Mouse (Mus musculus) intestine, embryonic 15.5 days (tissue): ENCODE measurements at regions not wholly inside any gene's neighbourhood (a gene's known extent, or its start where the extent isn't known, plus 50 kb on each side); places are given as distances from the start of the nearest gene placed in this dataset.
A peak's percentile ranks its signal among the peaks of the same experiment; 100 is the strongest.

Experiments
- ATAC-seq: fragments of 200-750 bp; cut with Nextera tagmentation; 2 replicates; pipeline ENCODE4 v1.8.0; 2017; ENCODE audit warnings: moderate TSS enrichment, moderate library complexity
- H3K27ac ChIP-seq: fragments of 300-500 bp; sonication (generic); 2 replicates; pipeline ENCODE4 v1.5.1; 2015; ENCODE audit warnings: mild to moderate bottlenecking, inconsistent platforms
- H3K27me3 ChIP-seq: fragments of 300-500 bp; sonication (generic); replicated peaks from 2 replicates; pipeline ENCODE4 v1.6.1; 2015; ENCODE audit warnings: inconsistent platforms
- H3K36me3 ChIP-seq: fragments of 300-500 bp; sonication (generic); 2 replicates; pipeline ENCODE4 v1.6.1; 2015; ENCODE audit warnings: inconsistent platforms
- H3K4me1 ChIP-seq: fragments of 300-500 bp; sonication (generic); replicated peaks from 2 replicates; pipeline ENCODE4 v1.6.1; 2015; ENCODE audit warnings: inconsistent platforms
- H3K4me2 ChIP-seq: fragments of 300-500 bp; sonication (generic); replicated peaks from 2 replicates; pipeline ENCODE4 v1.6.1; 2015; ENCODE audit warnings: mild to moderate bottlenecking, inconsistent platforms
- H3K4me3 ChIP-seq: fragments of 300-500 bp; sonication (generic); replicated peaks from 2 replicates; pipeline ENCODE4 v1.5.1; 2015; ENCODE audit warnings: inconsistent platforms
- H3K9ac ChIP-seq: fragments of 300-500 bp; sonication (generic); 2 replicates; pipeline ENCODE4 v1.6.1; 2015; ENCODE audit warnings: inconsistent platforms
- H3K9me3 ChIP-seq: fragments of 300-500 bp; sonication (generic); 2 replicates; pipeline ENCODE4 v1.6.1; 2016; ENCODE audit warnings: inconsistent platforms
- WGBS: fragments of 180-500 bp; shearing (Covaris S2); methylation state at CpG from one replicate; pipeline ENCODE4 v1.1.7; 2015; 5-methylcytosine and 5-hydroxymethylcytosine counted together

DNA sequence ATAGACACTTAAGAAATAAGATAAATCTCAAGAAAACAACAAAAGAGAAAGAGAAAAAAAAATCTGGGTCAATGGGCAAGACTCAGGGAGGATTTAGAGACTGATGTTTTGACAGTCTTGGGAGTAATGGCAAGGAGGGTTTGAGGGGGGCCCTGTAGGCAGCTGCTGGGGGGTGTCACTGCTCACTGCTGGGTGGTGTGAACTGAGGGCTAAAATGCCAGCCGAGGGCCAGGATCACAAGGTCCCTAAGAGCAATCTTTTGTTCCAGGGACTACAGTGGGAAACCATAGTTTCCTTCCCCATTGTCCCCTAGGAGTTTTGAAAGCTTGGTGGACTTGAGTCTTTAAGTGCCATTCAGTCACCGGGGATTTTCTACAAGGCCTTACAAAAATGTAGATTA lies 304.8 kb downstream of the Klf5 start:
- Histone ChIP-seq H3K36me3 (no peaks in the 10 kb centered on the region), H3K4me2 (no peak overlapping the region), H3K27me3 (no peaks in the 10 kb centered on the region), H3K4me1 (no peaks in the 10 kb centered on the region), H3K9ac (no peak overlapping the region), H3K9me3 (no peaks in the 10 kb centered on the region), H3K27ac (no peak overlapping the region), H3K4me3 (no peak overlapping the region)
- ATAC-seq: no peak
- WGBS: 58% methylated on average over 2 of the region's 2 CpGs

DNA sequence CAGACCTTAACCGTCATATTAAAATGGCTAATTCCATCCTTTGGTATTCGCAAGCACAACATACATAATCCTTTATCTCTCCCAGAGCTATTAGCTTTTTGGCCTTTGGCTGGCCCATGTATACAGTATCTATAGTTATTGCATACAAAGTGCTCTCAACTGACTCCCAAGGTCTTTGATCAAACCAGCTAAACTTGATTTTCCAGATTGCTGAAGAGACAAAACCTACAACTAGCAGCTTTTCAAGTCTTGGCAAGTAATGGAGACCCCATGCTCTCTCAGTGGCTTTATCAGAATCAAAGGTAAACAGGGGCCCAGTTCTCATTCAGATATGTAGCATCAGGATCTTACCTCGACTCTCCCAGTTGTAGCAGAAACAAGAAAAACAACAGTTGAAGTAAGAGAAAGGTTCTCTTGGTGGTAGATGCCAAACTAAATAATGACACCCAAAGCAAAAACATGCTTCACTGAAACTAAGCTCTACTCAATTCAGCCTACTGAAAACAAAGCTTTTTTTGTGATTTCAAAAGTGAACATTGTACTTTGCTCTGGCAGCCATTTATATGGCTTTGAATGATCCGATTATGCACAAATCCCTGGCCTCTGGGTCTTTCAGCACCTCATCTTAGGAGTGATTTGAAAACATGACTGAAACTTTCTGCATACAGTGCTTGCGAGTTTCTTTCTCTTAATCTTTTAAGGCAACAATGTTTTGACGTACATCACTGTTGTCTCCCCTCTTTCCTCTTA lies 307.0 kb downstream of the Klf5 start:
- Histone ChIP-seq H3K9ac (no peak overlapping the region), H3K4me2 (no peak overlapping the region), H3K36me3 (no peaks in the 10 kb centered on the region), H3K4me1 (no peaks in the 10 kb centered on the region), H3K27me3 (no peaks in the 10 kb centered on the region), H3K9me3 (no peaks in the 10 kb centered on the region), H3K4me3 (no peak overlapping the region), H3K27ac (peak overlapping the region; percentile 72)
- ATAC-seq: peak; percentile 93
- 49% methylated on average over 6 of the region's 6 CpGs for WGBS

DNA sequence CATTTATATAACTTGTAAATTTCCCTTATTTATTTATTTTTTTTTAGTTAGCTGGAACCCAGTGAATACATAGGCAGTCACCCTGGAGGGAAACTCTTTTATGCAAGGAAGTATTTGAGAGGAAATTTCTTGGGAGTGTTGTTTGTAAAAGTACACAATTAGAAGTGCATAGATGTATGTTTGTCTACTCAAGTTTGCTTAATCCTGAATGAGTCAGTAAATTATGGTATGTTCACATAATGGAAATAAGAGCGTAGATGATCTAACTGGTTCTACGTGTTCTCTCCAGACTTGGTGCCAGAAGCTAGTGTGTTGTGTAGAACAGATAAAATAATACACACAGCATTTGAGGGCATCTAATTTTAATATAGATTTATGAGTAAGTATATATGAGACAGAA lies 310.5 kb downstream of the Klf5 start:
- WGBS: 90% methylated on average over 2 of the region's 2 CpGs
- no peak overlapping the region for H3K27ac ChIP-seq
- H3K27me3 ChIP-seq: no peaks in the 10 kb centered on the region
- H3K36me3 ChIP-seq: no peaks in the 10 kb centered on the region
- H3K4me1 ChIP-seq: no peaks in the 10 kb centered on the region
- no peak overlapping the region for H3K4me3 ChIP-seq
- H3K9ac ChIP-seq: no peak overlapping the region
- H3K4me2 ChIP-seq: no peak overlapping the region
- ATAC-seq: no peak
- H3K9me3 ChIP-seq: no peaks in the 10 kb centered on the region

DNA sequence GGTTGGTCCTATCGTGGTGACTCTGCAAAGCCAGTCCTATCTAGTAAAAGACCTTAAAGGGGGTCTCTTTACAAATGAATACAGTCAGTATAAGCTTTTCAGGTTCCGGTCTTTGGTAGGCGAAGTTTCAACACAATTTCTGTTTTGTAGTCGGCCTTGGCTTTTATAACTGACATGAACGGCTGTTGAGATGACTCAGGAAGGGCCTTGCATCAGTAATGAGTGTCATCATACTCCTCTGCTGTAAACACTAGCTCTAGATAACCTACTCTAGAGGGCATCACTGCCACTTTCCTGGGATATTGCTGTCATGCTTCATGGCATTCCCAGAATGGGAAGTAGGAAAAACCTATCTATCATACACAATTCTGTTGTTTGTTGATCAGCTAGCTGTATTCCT lies 312.9 kb downstream of the Klf5 start:
- 90% methylated on average over 5 of the region's 5 CpGs for WGBS
- H3K4me3 ChIP-seq: no peak overlapping the region
- no peak for ATAC-seq

DNA sequence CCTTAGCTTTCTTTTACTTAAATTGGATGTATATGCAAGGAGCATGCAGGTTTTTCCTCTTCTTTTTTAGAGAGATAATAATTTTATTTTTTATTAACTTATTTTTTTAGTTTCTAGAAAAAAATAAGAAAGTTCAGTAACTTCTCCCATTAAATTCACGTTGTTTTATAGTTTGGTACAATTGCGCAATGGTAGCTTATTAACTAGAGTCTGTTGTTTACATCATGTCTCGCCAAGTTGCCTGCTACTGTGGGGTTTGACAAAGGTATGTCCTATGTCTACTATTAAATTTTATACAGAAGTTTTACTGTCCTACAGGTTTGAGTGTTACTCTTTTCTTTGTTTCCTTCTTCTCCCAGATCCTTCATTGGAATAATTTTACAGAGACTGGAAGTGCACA lies 313.6 kb downstream of the Klf5 start:
- no peak overlapping the region for H3K9ac ChIP-seq
- H3K27me3 ChIP-seq: no peaks in the 10 kb centered on the region
- no peak overlapping the region for H3K4me3 ChIP-seq
- no peak for ATAC-seq
- WGBS: 67% methylated on average over 3 of the region's 3 CpGs
- H3K4me2 ChIP-seq: no peak overlapping the region
- H3K27ac ChIP-seq: no peak overlapping the region
- H3K4me1 ChIP-seq: no peaks in the 10 kb centered on the region
- no peaks in the 10 kb centered on the region for H3K9me3 ChIP-seq
- H3K36me3 ChIP-seq: no peaks in the 10 kb centered on the region

More for the DNA sequence above, 312.9 kb downstream of the Klf5 start:
- Histone ChIP-seq H3K9me3 (no peaks in the 10 kb centered on the region), H3K27ac (no peak overlapping the region), H3K4me1 (no peaks in the 10 kb centered on the region), H3K27me3 (no peaks in the 10 kb centered on the region), H3K9ac (no peak overlapping the region), H3K4me2 (no peak overlapping the region), H3K36me3 (no peaks in the 10 kb centered on the region)

DNA sequence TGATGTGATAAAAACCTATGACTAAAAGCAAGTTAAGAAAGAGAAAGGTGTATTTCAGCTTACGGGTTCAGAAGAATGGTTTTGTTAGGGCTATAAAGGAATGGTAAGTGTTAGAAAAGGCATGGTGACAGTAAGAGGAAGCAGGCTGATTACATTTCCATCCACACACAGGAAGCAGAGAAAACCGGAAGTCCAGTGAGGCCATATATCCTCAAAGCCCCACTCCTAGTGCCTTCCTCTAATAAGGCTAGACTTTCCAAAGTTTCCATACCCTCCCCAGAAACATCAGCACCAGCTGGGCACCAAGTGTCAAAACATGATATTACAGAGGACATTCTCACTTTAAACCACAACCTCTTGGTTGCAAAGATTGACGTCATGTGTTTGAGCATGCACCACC lies 316.3 kb downstream of the Klf5 start:
- no peak for ATAC-seq
- no peak overlapping the region for H3K4me2 ChIP-seq
- WGBS: 78% methylated on average over 3 of the region's 3 CpGs

DNA sequence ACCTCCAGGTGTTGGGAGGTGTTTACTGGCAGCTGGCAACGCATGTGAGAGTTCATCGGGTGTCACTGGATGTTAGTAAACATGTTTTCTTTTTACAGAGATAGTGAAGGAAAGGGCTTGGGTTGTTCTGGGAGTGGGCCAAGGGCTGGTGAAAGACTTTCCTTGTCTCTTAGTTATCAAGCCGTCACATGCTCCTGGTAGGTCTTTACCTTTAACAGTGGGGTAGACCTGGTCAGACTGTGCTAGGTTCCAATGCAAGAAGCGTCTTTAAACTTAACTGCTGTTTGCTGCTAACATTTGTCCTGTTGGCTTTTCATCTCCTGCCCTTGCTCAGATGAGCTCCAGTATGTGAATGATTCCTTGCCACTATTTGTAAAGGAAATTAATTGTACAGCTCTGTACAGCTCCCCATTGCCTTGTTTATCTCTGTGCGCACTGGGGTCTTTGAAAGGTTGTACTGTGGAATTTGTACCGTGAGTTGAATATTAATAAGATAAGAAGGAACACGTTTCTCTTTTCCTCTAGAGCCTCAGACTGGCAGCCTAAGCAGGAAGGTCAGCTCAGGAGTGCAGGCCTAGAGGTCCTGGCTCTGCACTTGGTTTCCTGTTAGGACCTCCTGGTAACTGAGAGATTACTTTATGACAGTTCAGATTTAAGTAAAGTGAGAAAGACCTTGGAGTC lies 318.3 kb downstream of the Klf5 start:
- no peak overlapping the region for H3K4me3 ChIP-seq
- H3K9me3 ChIP-seq: no peaks in the 10 kb centered on the region
- H3K4me1 ChIP-seq: no peaks in the 10 kb centered on the region
- no peak overlapping the region for H3K9ac ChIP-seq
- 35% methylated on average over 7 of the region's 7 CpGs for WGBS
- H3K36me3 ChIP-seq: no peaks in the 10 kb centered on the region
- ATAC-seq: peak; percentile 94
- no peak overlapping the region for H3K4me2 ChIP-seq
- no peaks in the 10 kb centered on the region for H3K27me3 ChIP-seq
- peak overlapping the region; percentile 69 for H3K27ac ChIP-seq

More for the DNA sequence above, 316.3 kb downstream of the Klf5 start:
- H3K9ac ChIP-seq: no peak overlapping the region
- no peak overlapping the region for H3K4me3 ChIP-seq
- no peaks in the 10 kb centered on the region for H3K4me1 ChIP-seq
- no peaks in the 10 kb centered on the region for H3K27me3 ChIP-seq
- H3K36me3 ChIP-seq: no peaks in the 10 kb centered on the region
- no peaks in the 10 kb centered on the region for H3K9me3 ChIP-seq
- 0 out of 2 replicates have a peak overlapping the region, but pooled peaks have one; percentile 13 for H3K27ac ChIP-seq

DNA sequence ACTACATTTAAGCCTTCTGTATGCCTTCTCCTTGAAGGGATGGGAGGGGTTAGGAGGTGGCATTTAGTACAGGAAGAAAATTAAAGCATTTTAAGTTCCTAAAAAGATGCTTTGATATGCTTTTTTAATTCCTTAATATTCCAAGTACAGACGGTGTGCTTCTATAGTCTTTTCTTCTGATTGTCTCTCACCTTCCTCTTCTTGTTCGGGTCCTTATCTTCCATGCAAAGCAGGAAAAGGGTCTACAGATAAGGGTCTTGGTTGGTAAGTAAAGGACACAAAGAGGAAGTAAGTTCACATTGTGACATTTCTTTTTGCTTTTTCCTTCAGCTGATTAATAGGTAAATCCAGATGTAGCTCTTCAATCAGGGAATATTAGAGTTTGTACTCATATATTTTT lies 318.9 kb downstream of the Klf5 start:
- H3K9me3 ChIP-seq: no peaks in the 10 kb centered on the region
- H3K27ac ChIP-seq: peak overlapping the region; percentile 68
- no peaks in the 10 kb centered on the region for H3K27me3 ChIP-seq
- no peak overlapping the region for H3K4me3 ChIP-seq
- H3K4me1 ChIP-seq: no peaks in the 10 kb centered on the region
- WGBS: 53% methylated on average over 2 of the region's 2 CpGs
- H3K9ac ChIP-seq: no peak overlapping the region
- no peak overlapping the region for H3K4me2 ChIP-seq
- H3K36me3 ChIP-seq: no peaks in the 10 kb centered on the region
- no peak for ATAC-seq

DNA sequence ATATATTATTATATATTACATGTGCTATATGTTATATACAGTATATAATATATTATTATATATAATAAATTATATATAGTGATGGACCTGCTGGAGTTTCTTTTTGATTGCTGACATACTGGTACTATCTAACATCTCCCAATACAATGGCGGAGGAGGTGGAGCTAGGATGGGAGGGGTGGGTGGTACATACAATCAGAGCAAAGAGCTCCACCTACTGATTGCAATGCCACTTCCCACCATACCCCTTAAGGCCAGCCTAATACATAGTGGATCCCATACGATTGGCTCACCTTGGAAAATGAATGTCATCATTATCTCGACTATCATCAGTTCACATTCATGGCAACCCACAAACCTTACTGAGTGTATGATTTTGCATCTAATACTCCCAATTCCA lies 323.0 kb downstream of the Klf5 start:
- H3K4me2 ChIP-seq: no peak overlapping the region
- WGBS: 82% methylated on average over 3 of the region's 3 CpGs
- no peak overlapping the region for H3K4me3 ChIP-seq
- no peaks in the 10 kb centered on the region for H3K27me3 ChIP-seq
- no peak overlapping the region for H3K9ac ChIP-seq
- H3K36me3 ChIP-seq: no peaks in the 10 kb centered on the region
- no peak for ATAC-seq
- H3K9me3 ChIP-seq: no peaks in the 10 kb centered on the region
- H3K27ac ChIP-seq: no peak overlapping the region
- H3K4me1 ChIP-seq: no peaks in the 10 kb centered on the region

DNA sequence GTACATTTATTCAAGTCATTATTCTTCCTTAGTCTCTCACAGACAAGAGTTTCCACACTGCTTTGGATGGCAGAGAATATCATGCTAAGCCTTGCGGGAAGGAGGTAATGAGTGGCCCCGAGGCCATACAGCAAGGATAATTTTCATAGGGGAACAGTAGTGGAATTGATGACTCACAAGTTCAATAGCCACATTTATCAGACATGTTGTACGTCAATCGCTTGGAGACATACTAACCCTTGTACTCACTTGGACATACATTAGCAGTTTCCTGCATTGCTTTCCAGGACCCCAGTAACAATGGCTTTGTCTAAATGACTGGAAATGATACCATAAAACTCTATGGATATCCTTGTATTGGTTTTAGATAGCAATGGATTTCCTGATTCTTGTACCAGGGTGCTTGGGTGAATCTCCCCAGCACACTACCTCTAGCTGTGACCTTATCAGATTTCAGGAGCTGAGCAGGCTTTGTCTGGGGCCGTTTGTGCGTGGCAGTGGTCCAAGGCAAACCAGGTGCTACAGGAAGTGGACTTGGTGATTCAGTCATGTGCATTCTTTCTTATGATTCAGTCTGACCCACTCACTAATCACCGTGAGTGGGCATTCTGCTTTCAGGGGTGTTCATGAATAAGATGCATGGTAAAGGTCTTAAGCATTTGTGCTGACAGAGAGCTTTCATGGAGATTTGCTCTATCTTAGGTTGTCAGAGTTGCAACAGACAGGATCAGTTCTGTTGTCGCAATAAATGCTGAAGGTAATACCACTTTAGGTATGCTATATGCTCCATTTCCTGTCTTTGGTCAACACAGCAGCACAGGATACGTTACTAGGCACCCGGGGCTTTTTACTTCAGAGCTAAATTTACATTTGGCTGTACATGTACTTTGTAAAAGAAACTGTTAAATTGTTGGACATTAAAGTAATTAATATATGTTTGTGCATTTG lies 326.2 kb downstream of the Klf5 start:
- Histone ChIP-seq H3K36me3 (no peaks in the 10 kb centered on the region), H3K9ac (no peak overlapping the region), H3K27me3 (no peaks in the 10 kb centered on the region), H3K9me3 (no peaks in the 10 kb centered on the region), H3K27ac (peak overlapping the region; percentile 36; the same call in 1 of the 2 replicates), H3K4me2 (no peak overlapping the region), H3K4me1 (no peaks in the 10 kb centered on the region), H3K4me3 (no peak overlapping the region)
- peak; percentile 74 for ATAC-seq
- WGBS: 61% methylated on average over 10 of the region's 10 CpGs

DNA sequence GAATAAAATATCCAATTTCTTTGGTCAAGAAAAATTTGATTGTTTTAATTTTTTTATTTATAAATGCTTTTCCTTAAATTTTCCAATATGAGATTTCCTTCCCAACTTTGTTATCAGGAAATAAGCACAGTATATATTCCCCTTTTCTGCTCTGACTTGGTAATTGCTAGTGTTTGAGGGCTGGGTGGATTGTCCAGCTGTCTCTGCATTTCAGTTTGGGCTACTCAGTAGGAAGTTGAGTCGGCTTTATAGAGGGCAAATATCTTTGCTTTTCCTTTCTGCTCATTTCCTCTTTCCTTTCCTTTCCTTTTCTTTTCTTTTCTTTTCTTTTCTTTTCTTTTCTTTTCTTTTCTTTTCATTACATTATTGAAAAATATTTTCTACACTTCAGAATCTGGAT lies 329.1 kb downstream of the Klf5 start:
- Histone ChIP-seq H3K4me3 (no peak overlapping the region), H3K4me2 (no peak overlapping the region), H3K9ac (no peak overlapping the region), H3K36me3 (no peaks in the 10 kb centered on the region), H3K4me1 (no peaks in the 10 kb centered on the region), H3K27me3 (no peaks in the 10 kb centered on the region), H3K9me3 (no peaks in the 10 kb centered on the region), H3K27ac (no peak overlapping the region)
- 82% methylated on average over 1 of the region's 1 CpGs for WGBS
- ATAC-seq: no peak

DNA sequence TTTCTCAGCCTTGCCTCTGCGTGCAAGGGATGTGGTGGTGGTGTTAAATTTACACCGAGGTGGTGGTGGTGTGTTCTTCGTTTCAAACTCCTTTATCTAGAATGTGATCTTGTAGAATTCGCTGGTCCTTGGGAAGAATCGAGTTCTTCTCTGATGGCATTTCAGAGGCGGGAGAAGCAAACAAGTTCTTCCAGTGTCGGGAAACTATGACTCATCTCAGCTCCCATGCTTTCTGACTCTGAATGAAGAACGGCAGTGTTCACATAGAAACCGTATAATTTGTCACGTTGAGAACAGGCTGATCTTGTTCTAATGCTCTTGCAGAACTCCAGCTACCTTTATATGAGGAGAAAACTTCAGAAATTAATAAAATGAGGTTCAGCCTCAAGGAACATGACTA lies 332.6 kb downstream of the Klf5 start:
- no peaks in the 10 kb centered on the region for H3K4me1 ChIP-seq
- H3K9ac ChIP-seq: no peak overlapping the region
- no peak overlapping the region for H3K4me2 ChIP-seq
- peak; percentile 65; the same call in 1 of the 2 replicates for ATAC-seq
- no peak overlapping the region for H3K27ac ChIP-seq
- H3K9me3 ChIP-seq: no peaks in the 10 kb centered on the region
- H3K36me3 ChIP-seq: no peaks in the 10 kb centered on the region
- 36% methylated on average over 10 of the region's 10 CpGs for WGBS
- H3K27me3 ChIP-seq: no peaks in the 10 kb centered on the region
- no peak overlapping the region for H3K4me3 ChIP-seq
